Mouse (Mus musculus) erythroblast, embryonic 14.5 days (primary cell): ENCODE results near the gene Nr2e3.

ENCODE experiments used
- GATA1 ChIP-seq: IDR thresholded peaks from 2 replicates; pipeline ENCODE4 v1.6.1; 2012; ENCODE audit warnings: low read length, inconsistent platforms, mixed read lengths
- TAL1 ChIP-seq: IDR thresholded peaks from 3 replicates; pipeline ENCODE4 v1.6.1; 2012; ENCODE audit warnings: low read length, inconsistent platforms, mixed read lengths

DNA sequence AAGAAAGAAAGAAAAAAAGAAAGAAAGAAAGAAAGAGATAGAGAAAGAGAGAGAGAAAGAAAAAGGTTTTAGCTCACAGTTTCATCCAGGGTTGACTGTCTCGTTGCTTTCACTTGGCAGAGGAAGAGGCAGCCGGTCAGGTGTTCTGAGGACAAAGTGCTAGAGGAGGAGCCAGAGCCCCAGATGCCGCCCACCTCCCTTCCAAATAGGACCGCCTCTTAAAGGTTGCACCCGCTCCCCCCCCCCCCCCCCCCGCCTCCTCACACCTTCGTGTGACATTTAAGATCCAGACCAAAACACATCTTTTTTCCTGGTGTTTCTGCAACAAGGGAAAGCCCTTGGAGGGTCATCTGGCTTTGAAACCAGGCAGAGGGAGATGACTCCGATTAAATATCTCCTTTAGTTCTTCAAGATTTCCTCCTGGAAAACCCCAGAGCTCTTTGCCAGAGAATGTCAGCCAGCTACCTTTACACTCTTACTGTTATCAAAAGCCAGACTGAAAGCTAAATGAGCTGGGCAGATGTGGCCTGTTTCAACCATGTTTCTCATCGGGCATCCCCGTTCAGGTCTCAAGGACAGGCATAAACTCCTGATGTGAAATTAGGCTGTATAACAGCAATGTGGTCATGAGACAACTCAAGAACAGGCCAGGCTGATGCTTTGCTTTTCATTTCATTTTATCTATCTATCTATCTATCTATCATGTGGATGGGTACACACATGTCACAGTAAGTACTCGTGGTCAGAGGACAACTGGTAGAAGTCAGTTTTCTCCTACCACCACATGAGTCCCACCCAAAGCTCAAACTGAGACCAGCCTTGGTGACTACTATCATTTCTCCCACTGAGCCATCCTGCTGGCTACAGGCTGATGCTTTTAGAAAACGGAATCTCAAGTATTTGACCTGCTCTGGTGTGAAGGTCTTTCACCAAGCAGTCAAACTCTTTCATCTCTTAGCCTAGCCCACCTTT is 19.3 kb downstream of the Nr2e3 start:
- no peak for TF ChIP-seq TAL1
- no peak for TF ChIP-seq GATA1
